Comparison of ENCODE assay signal across 8 mouse cellular contexts in genomic region chr10:96620890-96621271, GRCm38 (mm10). TPM values are rescaled to one million over a fixed set of nuclear protein-coding genes. Genes with fewer than 3 reads are reported as not detected.
DNase-seq lines count a peak whose midpoint lies in the region; ATAC-seq lines count a peak whose summit lies in the region.

No protein-coding gene starts in this region.

- peak overlapping the region; percentile 26 for H3K4me3 ChIP-seq in limb, embryonic 11.5 days (ENCODE audit: low read depth, low read length)
- H3K4me3 ChIP-seq in midbrain, embryonic 16.5 days (ENCODE audit: low read depth, low read length): peak overlapping the region; percentile 44

- peak; percentile 10 for ATAC-seq in CD4-positive, CD25-positive, alpha-beta regulatory T cell, adult 4 months
- ATAC-seq in activated CD4-positive, CD25-positive, alpha-beta regulatory T cell, adult 4 months: peak; percentile 7
- no peak for ATAC-seq in limb, embryonic 11.5 days (ENCODE audit: insufficient number of reproducible peaks, low FRiP score, low TSS enrichment, low read depth)
- ATAC-seq in midbrain, embryonic 16.5 days: no peak

- H3K9me3 ChIP-seq in limb, embryonic 11.5 days (ENCODE audit: control insufficient read depth, low read length): no peaks in the 10 kb centered on the region
- no peaks in the 10 kb centered on the region for H3K9me3 ChIP-seq in midbrain, embryonic 16.5 days (replicated peaks; ENCODE audit: control insufficient read depth, low read length, poor library complexity, severe bottlenecking)

- intact Hi-C loops in heart, postnatal 10 days (cut with DNase I): loop anchor here (5.0 kb wide), 2 partner anchors 131 to 541 kb away; no protein-coding TSS in a partner anchor

- peak overlapping the region; percentile 75 for H3K4me2 ChIP-seq in limb, embryonic 11.5 days (ENCODE audit: low read depth, severe bottlenecking)
- H3K4me2 ChIP-seq in midbrain, embryonic 16.5 days (ENCODE audit: low read length): peak overlapping the region; percentile 71

- no peaks in the 10 kb centered on the region for H3K27me3 ChIP-seq in limb, embryonic 11.5 days (ENCODE audit: control insufficient read depth, insufficient read depth, low read length)
- H3K27me3 ChIP-seq in midbrain, embryonic 16.5 days (ENCODE audit: control insufficient read depth, insufficient read depth, low read depth, low read length): no peaks in the 10 kb centered on the region

- H3K36me3 ChIP-seq in limb, embryonic 11.5 days (ENCODE audit: control insufficient read depth, insufficient read depth, low read length): no peaks in the 10 kb centered on the region
- peaks cover 2% of the 10 kb centered on the region; the same call in 1 of the 2 replicates for H3K36me3 ChIP-seq in midbrain, embryonic 16.5 days (ENCODE audit: control insufficient read depth, insufficient read depth, low read length)

- 56% methylated on average over 4 of the region's 4 CpGs for WGBS in limb, embryonic 11.5 days
- 29% methylated on average over 4 of the region's 4 CpGs for WGBS in midbrain, embryonic 16.5 days

- no peak overlapping the region for H3K27ac ChIP-seq in limb, embryonic 11.5 days (replicated peaks; ENCODE audit: low read depth, low read length)
- no peak overlapping the region for H3K27ac ChIP-seq in midbrain, embryonic 16.5 days (ENCODE audit: low read length)

- no peak overlapping the region for H3K9ac ChIP-seq in limb, embryonic 11.5 days (ENCODE audit: low read length)
- peak overlapping the region; percentile 61 for H3K9ac ChIP-seq in midbrain, embryonic 16.5 days (ENCODE audit: low read depth, low read length)

- peak; percentile 38 to 41 for DNase-seq in heart, postnatal 10 days
- DNase-seq in limb, embryonic 11.5 days (ENCODE audit: low spot score): no peak
- peak; percentile 68 for DNase-seq in thymus, postnatal 4 days
- DNase-seq in adrenal gland, postnatal 14 days: no peak
- DNase-seq in layer of hippocampus, postnatal 36 days: no peak

- H3K4me1 ChIP-seq in limb, embryonic 11.5 days (ENCODE audit: control insufficient read depth, insufficient read depth, low read length): peaks cover 9% of the 10 kb centered on the region; the same call in 1 of the 2 replicates
- H3K4me1 ChIP-seq in midbrain, embryonic 16.5 days (ENCODE audit: control insufficient read depth, insufficient read depth, low read length): peaks cover 49% of the 10 kb centered on the region

RNA-seq across cellular contexts. Expression of gene Btg1, which starts 4.1 kb away (rescaled TPM):
- 100 to 1,000 TPM; 220 to 247 TPM for polyA plus RNA-seq in CD4-positive, CD25-positive, alpha-beta regulatory T cell, adult 4 months (2017; shearing (Covaris generic))
- 100 to 1,000 TPM; 187 to 198 TPM for polyA plus RNA-seq in activated CD4-positive, CD25-positive, alpha-beta regulatory T cell, adult 4 months (2017; shearing (Covaris generic))
- total RNA-seq in heart, postnatal 10 days (2021): 10 to 100 TPM; 55.0 to 81.0 TPM
- 49.8 and 50.8 TPM in 2 replicates for polyA plus RNA-seq in limb, embryonic 11.5 days (2014; fragmentation: Nextera tagmentation; extraction: Ambion mirVana)
- 33.6 and 46.5 TPM in 2 replicates for polyA plus RNA-seq in midbrain, embryonic 16.5 days (2015; fragmentation: Nextera tagmentation; extraction: Ambion mirVana)
- 145 and 150 TPM in 2 replicates for total RNA-seq in adrenal gland, postnatal 14 days (2021)
- 10 to 100 TPM; 50.4 to 52.1 TPM for total RNA-seq in layer of hippocampus, postnatal 36 days (2021)

Comparison
In these comparisons a context has a peak if more than half of its experiments do, and no peak if none do; other contexts are left out.
1. ATAC-seq: peak in CD4-positive, CD25-positive, alpha-beta regulatory T cell, adult 4 months (single experiment) and activated CD4-positive, CD25-positive, alpha-beta regulatory T cell, adult 4 months (single experiment); none in limb, embryonic 11.5 days (single experiment) and midbrain, embryonic 16.5 days (single experiment).
2. DNase-seq: peak in heart, postnatal 10 days (2 of 2) and thymus, postnatal 4 days (single experiment); none in limb, embryonic 11.5 days (single experiment), adrenal gland, postnatal 14 days (single experiment) and layer of hippocampus, postnatal 36 days (0 of 2).